Mouse (Mus musculus) mouse embryonic stem cell (cell line): ENCODE measurements around the gene Sik3.
"Not testable (repeated sequence)": the region's sequence is repeated elsewhere in the genome, so short reads cannot be mapped to it uniquely, and the experiment has no call there.

ENCODE experiments used
- in situ Hi-C, 2 experiments: fragments of 300-500 bp; cut with MboI; formaldehyde crosslinking; loops; 1 replicate in 1 of 2; 3 replicates in 1 of 2; pipeline ENCODE4 v1.14.3; 2019 to 2020; ENCODE audit warnings: low sequenced_read_pairs in 2 of 2, low pct_unique_long_range_greater_than_20kb in 1 of 2, mixed read lengths in 1 of 2; ENCODE audit not compliant: unreplicated experiment in 1 of 2

Gene Sik3

DNA sequence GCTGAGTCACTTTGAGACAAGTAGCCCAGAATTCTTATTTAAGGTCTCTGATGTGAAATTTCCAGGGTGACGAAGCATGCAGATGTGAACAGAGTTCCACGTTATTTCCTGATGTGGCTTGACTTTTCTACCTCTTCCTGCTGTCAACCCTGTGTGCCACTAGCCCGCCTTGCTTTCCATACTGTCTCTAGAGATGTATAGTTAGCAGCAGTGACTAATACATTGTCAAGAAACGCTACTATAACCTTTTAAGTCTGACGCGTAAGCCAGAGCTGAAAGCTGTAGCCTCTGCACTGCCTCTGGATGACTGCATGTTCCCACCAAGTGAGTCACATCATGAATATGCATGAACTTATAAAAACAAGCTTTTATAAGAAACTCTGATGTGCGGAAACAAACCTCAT is 70.9 kb downstream of the Sik3 start:
- in situ Hi-C loops, result no loop called here

DNA sequence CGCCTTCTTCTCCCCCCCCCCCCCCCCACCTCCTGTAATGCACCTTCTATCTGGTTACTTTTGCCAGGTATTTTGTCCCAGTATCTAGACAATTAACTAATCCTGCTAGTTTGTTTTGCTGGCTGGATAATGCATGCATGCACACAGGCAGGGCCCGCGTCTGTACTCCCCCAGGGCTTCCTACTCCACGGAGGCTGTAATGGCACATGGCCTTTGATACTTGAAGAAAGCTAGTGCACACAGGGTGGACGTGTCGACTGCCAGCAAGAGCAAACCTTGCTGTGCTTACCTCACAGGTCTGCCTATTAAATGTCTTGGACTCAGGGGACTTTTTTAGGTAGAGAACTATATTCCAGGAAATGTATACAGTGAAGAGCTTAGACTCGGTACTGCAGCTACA is 73.3 kb downstream of the Sik3 start:
- in situ Hi-C loops, result no loop called here

DNA sequence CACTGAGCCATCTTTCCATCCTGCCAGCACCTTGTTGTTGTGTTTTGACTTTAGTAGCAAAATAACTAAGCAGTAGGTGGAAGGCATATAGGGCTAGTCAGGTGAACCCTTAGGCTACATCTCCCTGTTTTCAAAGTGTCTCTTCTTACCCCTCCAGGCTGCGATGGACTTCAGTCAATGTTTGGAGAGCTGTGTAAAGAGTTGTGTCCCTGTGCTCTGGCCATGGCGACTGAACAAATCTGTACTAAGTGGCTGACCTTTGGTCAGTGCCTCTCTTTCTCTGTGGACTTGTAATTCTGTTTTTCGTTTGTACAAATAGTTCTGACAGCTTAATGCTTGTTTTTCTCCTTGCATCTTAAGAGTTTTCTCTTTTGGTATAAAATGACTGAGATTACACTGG is 74.2 kb downstream of the Sik3 start:
- in situ Hi-C loops, result no loop called here

DNA sequence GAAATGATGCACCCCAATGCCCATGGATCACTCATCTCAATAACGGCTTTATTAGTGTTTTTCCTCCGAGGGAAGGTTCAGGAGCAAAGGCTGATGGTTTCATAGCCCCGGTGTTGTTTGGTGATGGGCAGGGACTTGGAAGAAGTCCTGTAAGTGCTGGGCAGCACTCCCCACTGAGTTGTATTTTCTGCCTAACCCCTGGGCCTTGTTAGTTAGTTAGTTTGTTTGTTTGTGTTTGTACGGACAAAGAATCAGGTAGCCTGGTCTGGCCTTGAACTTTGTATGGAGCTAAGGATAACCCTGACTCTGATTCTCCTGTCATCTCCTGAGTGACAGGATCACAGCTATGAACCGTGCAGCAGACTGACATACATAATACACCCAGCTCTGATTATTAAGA is 74.8 kb downstream of the Sik3 start:
- in situ Hi-C loops, result no loop called here

DNA sequence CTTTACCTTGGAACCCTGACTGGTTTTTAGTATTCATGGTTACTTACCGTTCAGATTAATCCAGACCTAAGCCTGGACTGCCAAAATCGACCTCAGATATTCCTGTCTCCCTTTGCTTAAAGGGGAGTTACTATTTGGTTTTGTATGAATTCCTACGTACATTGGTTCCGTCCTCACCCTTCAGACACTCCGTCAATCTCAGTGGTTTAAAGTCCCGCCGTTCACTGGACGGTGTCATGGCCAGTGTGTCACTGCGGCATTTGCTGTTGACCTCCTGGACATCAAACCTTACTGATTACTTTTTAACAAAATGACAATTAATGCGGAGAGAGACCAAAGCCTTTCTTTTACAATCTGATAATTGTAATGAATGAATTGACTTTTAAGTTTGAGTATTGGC is 76.1 kb downstream of the Sik3 start:
- in situ Hi-C loops, result no loop called here

DNA sequence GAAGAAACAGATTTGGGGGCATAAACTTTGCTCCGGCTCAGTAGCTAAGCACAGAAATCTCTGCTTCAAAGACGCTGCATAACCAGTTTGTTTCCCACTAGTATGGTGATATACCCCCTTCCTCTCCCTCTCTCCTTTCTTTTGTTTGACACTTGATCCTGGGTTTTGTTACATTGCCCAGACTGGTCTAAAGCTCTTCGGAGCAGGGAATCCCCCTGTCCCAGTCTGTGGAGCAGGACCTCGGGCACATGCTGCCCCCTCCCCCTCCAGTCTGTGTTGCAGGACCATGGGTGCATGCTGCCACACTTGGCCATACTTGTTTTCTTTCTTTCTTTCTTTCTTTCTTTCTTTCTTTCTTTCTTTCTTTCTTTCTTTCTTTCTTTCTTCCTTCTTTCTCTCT is 77.4 kb downstream of the Sik3 start:
- in situ Hi-C loops, result no loop called here

DNA sequence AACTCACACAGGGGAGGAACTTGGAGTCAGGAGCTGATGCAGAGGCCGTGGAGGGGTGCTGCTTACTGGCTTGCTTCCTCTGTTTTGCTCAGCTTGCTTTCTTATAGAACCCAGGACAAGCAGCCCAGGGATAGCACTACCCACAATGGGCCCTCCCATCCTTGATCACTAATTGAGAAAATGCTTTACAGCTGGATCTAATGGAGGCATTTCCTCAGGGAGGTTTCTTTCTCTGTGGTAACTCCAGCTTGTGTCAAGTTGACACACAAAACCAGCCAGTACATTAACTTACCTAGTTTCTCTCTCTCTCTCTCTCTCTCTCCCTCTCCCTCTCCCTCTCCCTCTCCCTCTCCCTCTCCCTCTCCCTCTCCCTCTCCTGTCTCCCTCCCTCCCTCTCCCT is 78.5 kb downstream of the Sik3 start:
- in situ Hi-C loops, result not testable (repeated sequence)

DNA sequence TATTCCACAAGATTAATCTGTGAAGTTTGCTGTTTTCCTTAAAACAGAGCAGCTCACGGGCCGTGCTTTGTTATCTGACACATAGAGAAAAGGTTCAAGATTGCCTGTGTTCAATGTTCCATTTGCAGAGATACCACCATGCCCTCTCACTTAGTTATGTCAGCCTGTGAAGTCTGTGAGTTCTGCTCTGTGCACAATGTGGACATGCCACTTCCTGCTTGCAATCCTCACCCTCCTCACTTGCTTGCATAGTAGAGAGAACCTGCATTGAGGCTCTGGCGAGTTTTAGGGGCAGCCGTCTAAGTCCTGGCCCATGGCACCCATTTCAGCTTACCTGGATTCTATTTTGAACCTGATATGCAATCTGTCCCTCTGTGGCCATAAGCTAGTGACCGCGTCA is 80.0 kb downstream of the Sik3 start:
- in situ Hi-C loops, result no loop called here

DNA sequence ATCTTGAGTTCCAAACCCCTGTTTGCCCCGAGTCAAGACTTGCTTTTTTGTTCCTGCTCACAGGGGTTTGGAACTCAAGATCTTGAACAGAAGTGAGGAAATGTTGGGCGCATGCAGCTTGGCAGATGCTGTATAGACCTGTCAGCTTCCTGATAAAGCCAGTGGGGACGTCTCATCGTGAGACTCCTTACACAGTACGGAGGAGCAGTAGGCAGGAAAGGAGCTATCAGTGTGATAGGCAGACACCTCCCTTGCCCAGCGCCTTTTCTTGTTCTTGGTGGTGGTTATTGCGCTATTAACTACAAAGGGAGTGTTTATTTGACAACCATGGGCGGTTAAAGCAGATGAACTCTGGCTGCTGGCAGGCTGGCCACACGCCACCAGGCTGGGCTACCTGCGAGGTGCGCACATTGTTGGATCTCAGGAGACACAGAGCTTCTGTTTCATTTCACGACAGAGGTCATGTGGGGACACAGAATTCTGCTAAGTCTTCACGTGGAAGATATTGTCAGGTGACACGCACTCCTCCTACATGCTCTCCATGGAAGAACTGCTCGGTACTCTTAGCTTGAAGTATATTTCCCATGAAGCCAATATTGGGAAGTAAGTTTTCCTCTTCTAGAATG is 85.9 kb downstream of the Sik3 start:
- in situ Hi-C loops, result no loop called here

DNA sequence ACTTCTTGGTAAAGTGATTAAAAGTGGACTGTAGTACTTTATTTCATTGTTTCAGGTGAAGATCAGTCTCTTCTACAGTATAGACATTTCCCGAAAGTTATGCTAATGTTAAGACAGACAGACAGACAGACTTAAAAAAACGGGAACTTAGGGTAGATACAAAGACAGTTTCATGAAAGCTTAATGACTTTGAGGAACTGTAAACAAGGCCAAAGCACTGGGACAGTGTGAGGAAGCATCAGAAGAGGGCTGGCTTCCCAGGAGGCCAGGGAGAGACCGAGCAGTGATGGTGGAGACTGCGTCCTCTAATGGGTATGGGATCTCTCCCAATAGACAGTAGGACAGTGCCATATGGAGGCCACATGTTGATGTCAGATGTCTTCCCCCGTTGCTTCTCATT is 86.5 kb downstream of the Sik3 start:
- in situ Hi-C loops, result no loop called here

DNA sequence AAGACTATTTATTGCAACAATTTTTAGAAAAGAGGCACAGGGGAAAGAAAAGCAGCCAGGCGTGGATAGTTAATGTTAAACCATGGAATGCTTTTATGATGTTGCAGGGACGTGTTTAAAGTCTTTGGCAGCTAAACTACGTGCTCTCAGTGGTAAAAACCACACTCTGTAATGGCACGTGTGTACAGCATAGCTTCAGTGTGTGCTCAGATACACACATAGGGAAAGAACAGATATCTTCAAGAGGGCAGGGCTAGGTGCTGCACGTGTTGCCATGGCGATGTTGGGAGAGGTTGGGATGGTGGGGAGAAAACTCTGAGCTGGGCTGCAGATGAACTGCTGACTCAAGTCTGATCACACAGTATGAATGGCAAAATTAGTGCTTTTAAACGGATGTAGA is 90.5 kb downstream of the Sik3 start:
- in situ Hi-C loops, result no loop called here

DNA sequence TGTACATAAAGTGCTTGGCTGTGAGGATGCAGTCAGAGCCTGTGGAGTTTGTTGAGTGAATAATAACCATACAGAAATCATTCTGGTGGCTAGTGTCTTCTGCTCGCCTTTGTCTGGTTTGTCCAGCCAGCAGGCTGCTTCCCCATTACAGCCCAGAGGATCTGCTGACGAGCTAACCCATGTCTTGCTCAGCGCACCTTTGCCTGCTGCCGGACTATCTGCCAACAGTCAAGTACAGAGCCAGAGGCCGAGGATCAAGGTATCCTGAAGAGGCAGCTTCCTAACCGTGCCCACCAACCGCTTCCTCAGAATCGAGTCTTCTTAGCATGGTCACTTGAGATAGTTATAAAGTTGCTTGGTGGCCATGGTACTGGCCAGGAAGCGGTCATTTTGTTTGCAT is 93.5 kb downstream of the Sik3 start:
- in situ Hi-C loops, result no loop called here

DNA sequence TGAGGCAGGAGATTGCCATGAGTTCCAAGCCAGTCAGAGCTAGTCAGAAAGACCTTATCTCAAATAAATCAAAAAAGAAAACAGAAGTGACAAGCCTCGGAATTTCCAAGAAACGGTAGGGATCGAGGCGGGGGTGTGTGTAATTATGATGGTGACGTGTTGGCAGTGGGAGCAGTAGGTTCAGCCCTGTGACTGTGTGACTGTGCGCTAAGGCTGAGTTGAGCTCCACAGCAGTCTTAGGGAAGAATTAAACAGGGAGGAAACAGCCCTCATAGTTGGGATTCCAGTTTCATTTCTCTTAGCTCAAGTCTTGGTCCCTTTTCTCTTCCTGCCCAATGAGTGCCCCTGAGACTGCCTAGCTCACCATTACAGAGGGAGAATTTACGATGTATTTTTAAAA is 98.0 kb downstream of the Sik3 start:
- in situ Hi-C loops, result no loop called here

DNA sequence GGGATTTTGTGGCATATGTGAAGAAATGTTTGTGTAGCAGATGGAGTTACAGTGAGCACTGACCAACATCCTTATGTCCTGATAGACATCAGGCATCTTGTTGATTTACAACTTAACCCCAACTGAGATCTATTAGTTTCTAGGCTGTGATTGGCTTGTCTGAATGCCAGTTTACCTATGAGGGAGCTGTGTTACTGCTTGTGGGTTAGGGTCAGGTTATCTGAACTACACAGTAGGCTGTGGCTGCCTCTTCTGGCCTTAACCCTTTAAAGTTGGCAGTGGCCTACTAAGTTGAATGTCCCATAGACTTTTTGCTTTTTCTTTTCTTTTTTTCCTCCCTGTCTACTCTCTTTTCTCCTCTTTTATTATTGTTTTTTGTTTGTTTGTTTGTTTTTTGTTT is 98.7 kb downstream of the Sik3 start:
- in situ Hi-C loops, result no loop called here

DNA sequence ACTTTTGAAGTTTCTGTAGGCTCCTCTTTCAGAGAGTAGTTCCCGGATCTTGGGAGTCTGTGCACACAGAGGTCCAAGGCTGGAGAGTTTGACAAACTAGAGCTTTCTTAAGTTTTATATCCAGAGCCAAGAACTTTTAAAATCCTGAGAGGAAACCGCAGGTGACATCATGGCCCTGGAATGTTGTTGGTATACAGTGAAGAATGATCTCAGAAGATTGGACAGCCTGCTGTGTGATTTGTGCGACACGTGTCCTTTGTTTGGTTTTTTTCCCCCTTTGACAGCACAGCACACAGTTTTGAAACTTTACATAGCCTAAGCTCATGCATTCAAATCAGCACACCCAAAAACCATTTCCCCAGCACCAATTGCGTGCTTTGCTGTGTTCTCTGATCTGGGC is 99.6 kb downstream of the Sik3 start:
- in situ Hi-C loops, result no loop called here

DNA sequence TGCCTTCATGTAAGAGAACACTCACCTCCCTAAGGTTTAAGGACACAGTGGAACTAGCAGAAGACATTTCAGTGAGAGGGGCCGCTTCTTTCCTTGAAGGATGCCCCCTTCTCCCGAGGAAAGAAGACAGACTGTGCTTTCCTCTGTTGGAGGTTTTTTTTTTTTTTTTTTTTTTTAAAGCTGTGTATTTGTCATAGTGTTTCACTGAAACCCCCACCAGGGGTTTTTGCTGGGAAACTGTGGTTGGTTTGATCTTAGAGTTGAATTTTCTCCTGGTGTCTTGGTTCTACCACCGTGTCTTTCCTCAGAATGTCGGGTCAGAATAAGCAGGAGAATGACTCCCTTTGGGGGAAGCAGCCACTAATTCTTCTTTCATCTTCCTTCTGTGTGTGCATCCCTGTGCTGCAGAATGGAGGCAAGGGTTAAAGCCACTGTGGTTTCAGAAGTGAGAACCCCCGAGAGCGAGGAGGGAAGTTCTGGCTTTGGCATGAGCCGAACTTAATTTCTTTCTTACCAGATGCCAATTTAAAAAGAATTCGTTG is 106.3 kb downstream of the Sik3 start:
- in situ Hi-C loops, result no loop called here

DNA sequence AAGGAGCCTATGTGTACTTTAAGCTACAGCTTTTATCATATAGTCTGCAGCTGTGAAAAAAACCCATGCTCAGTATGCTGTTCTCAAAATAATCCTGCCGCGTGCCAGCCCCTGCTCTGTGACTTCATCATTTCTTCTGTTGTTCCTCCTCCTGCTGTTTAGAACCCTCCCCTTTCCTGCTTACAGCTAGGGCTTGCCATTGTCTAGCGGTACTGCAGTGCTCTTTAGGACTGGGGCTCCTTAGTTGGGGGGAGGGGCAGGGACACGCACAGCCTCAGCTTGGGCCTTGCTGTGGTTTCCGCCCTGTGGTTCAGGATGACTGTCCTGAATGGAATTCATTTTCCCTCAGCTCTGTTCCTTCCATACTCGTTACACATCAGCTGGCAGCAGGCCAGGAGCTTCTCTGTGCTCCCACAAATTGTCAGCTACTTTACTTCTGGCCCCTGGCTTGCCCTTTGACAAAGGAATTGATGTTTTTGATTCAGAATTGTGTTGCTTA is 107.4 kb downstream of the Sik3 start:
- in situ Hi-C loops, result no loop called here

DNA sequence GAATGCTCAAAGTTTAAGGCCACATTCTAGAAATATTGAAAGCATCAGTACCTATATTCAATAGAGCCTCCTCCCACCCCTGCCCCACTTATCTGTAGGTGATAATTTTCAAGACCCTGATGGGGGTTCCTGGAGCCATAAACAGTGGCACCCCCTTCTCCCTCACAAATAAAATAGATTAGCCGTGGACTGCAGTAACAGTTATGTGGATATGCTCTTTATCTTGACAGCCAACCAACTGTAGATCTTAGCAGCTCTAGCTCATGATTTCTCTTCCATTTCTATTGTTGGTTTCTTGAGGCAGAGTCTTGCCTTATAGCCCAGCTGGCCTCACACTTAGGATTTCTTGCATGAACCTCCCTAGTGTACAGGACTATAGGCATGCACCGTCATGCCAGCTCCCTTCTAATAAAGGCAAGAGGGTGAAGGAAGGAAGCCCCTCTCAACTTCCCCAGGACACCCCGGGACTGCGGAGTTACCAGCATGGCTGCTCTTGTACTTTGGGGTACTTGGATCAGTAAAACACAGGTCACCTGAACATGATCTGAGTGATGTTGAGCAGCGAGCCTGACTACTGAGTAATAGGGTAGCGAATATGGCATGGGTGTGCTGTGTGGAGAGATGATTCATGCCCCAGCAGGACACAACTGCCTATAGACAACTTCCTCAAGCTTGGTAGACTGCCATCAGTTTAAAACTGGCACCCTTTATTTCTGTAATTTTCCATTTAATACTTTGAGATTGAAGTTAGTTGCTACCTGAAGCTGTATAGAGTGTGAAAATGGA is 108.0 kb downstream of the Sik3 start:
- in situ Hi-C loops, result no loop called here

DNA sequence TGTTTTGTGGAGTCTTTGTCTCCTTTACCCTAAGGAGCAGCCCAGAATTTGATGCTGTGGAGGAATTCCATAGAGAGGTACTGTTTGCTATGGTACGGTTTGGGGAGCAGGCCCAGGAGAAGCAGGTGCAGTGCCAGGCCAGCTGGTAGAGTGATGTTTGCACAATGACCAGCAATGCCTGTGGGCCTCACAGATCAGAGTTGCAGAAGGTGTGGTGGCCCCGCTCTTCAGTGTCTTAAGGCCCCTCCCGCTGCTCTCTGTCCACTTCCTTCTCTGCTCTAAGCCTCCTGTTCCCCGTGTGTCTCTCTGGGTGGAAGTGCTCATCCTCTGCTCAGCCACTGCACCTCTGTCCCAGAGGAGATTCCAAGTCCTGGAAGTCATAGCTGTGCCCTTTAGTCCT is 108.9 kb downstream of the Sik3 start:
- in situ Hi-C loops, result no loop called here

DNA sequence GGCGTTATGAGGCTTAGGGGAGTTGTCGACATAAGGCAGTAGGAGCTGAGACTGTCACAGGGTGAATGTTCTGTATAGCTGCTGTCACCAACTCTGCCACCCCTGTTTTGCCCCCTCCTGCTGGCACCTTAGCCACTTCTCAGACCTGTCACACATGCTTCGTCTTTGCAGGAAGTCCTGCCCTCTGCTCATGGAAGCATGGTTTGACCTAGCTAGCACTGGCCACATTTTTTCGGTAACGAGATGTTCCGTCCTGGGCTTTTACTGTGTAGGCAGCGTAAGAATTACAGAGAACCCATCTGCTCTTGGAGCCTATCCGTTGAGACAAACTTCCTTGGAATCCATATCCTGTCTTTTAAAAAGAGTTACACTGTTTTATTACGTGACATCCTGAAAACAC is 110.1 kb downstream of the Sik3 start:
- in situ Hi-C loops, result no loop called here
